Mouse (Mus musculus): ENCODE data around the gene Gm48552.

DNA sequence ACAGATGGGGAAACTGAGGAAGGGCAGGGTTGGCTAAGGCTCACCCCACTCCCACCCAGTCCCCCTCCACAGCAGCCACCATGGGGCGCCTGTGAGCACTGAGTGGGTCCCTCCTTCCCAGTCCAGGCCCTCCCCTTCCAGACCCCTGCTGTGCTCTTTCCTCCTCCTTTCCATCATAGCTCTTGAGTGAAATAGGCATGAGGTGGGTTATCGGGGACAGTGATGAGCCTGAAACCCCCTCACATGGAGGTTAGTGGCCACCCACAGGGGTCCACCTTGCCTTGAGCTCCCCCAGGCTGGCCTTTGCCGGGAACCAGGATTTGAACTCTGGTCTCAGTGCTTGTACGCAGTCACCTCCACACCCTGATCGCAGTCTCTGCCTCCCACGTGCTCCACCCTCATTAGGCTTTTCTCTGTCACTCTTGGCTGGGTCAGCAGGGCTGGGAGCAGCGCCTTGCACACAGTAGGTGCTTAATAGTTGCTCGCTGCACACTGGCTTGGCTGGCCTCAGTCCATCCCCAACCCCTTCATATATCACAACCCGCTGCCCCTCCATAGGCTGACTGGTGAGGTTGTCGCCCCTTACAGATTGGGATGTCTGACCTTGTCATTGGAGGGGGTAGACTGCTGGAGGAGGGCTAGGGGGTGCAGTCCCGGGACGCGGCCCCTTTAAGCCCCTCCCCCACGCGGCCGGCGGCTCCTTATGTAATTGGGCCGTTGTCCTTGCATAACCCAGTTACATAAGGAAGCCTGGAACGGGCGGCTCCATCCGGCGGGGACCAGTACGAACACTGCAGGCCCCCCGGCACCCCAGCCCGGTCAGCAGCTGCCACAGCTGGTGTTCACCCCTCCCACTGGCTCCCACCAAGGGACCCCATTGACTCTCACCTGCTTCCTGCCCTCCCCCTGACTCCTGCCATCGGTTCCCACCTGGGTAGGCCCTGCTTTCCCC is 24.8 kb downstream of the Gm48552 start:
- TF ChIP-seq GATA1 (IDR thresholded peaks at IDR 0.05; ENCODE audit: low read length) = no peak
- TF ChIP-seq TAL1 (IDR thresholded peaks at IDR 0.05; ENCODE audit: low read length) = no peak

Data from erythroblast, embryonic 14.5 days (primary cell).